Mouse (Mus musculus): ENCODE measurements at regions not wholly inside any gene's neighbourhood (a gene's known extent, or its start where the extent isn't known, plus 50 kb on each side); places are given as distances from the start of the nearest gene placed in this dataset.

GRCm38 (mm10) chr16:49986954-49987353 lies 186.6 kb downstream of the Cd47 start:
- no peak for TF ChIP-seq CTCF (IDR thresholded peaks at IDR 0.05; ENCODE audit: extremely low read depth, insufficient read depth, insufficient read length, insufficient replicate concordance)
- no peak for TF ChIP-seq POLR2A (IDR thresholded peaks at IDR 0.05; ENCODE audit: low read depth, low read length)

Measured in spleen, adult 2 months (tissue).